In the genomic region with DNA sequence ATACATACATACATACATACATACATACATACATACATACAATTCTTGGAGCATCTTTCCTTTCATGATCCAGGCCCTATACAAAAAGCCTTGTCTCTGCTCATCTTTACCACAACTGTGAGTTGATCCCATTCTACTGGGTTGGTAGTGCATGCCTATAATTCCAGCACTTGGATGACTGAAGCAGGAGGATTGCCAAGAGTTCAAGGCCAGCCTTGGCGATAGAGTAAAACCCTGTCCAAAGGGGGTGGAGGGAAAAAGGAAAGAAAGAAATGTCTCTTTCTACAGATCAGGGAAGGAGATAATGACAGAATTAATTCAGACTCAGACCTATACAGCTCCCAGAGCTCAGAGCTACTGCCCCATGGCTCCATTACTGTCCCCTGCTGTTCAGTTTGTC, we compare ENCODE assay signal across 22 mouse cellular contexts. TPM values are rescaled to one million over a fixed set of nuclear protein-coding genes. Genes with fewer than 3 reads are reported as not detected.
"Had no signal": no experiment of that assay in that cellular context is flagged by ENCODE, and none has a peak within 500 bp of the region (broad histone marks: within the 10 kb centered on the region; RNA-seq: fewer than 3 reads in every experiment).

No protein-coding gene starts in this region.

- ATAC-seq: lung, postnatal 0 days; midbrain, embryonic 13.5 days; midbrain, embryonic 15.5 days had no signal

- H3K4me3 ChIP-seq: lung, embryonic 15.5 days; megakaryocyte, embryonic 14.5 days; midbrain, embryonic 13.5 days; midbrain, embryonic 15.5 days; stomach, embryonic 15.5 days had no signal

- DNase-seq: lung, adult 2 months; lung, postnatal 14 days; lung, postnatal 36 days; right cerebral cortex, postnatal 14 days; thymus, adult 2 months; thymus, postnatal 25 days; thymus, postnatal 4 days had no signal

- H3K9ac ChIP-seq: lung, embryonic 15.5 days; midbrain, embryonic 13.5 days; midbrain, embryonic 15.5 days; stomach, embryonic 15.5 days had no signal

- H3K27me3 ChIP-seq: lung, embryonic 15.5 days; midbrain, embryonic 15.5 days; stomach, embryonic 15.5 days had no signal

- H3K4me1 ChIP-seq: lung, embryonic 15.5 days; megakaryocyte, embryonic 14.5 days; midbrain, embryonic 15.5 days; stomach, embryonic 15.5 days had no signal

- H3K27ac ChIP-seq: lung, embryonic 15.5 days; macrophage; midbrain, embryonic 13.5 days; midbrain, embryonic 15.5 days; stomach, embryonic 15.5 days; stomach, postnatal 0 days had no signal

- H3K36me3 ChIP-seq: lung, embryonic 15.5 days; midbrain, embryonic 13.5 days; midbrain, embryonic 15.5 days; stomach, embryonic 15.5 days had no signal

- H3K9me3 ChIP-seq: lung, embryonic 15.5 days; megakaryocyte, embryonic 14.5 days; midbrain, embryonic 13.5 days; midbrain, embryonic 15.5 days; stomach, embryonic 15.5 days had no signal

- H3K4me2 ChIP-seq: lung, embryonic 15.5 days; midbrain, embryonic 11.5 days; midbrain, embryonic 13.5 days; midbrain, embryonic 15.5 days; stomach, embryonic 15.5 days had no signal

RNA-seq across cellular contexts. Expression of a gene that starts 21.1 kb away (rescaled TPM):
- total RNA-seq: megakaryocyte progenitor cell, adult 5-6 weeks; monocyte, adult 5-6 weeks; neutrophil, adult 5-6 weeks had no signal
- polyA plus RNA-seq: lung, postnatal 0 days had no signal

RNA-seq across cellular contexts. Expression of a gene that starts 48.7 kb away (rescaled TPM):
- polyA plus RNA-seq: midbrain, embryonic 11.5 days; midbrain, embryonic 13.5 days; midbrain, embryonic 15.5 days; neural tube, embryonic 11.5 days; neural tube, embryonic 14.5 days; stomach, postnatal 0 days; testis, adult 2 months had no signal
